Mouse (Mus musculus): ENCODE measurements around the gene Sorbs1. TPM values are rescaled to one million over a fixed set of nuclear protein-coding genes. Genes with fewer than 3 reads are reported as not detected.

Sorbs1 gene
- polyA plus RNA-seq, 1 experiment from 2014 or later: 97.2 TPM

DNA sequence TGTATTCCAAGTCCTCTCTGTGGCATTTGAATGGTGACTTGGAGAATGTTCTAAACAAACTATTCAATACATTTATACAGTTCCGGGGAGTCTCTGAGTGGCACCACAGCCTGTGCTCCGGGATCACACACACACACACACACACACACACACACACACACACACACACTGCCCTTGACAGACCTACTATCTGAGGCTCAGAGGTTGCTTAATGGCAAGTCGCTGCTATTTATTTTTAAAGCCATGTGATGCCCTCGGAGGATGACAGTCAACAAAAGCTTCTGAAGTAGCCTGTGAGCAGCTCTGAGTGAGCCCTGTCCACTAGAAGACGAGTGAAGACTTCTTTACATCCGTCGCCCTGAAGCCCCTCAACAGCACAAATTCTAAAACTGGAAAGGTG is 94.3 kb downstream of the Sorbs1 start:
- Histone ChIP-seq H3K36me3 (ENCODE audit: control insufficient read depth, insufficient read depth, low read length) (no peaks in the 10 kb centered on the region), H3K4me1 (replicated peaks; ENCODE audit: control insufficient read depth, insufficient read depth, low read length) (no peaks in the 10 kb centered on the region; the same call in 1 of the 2 replicates), H3K27me3 (ENCODE audit: control insufficient read depth, insufficient read depth, low read length) (no peaks in the 10 kb centered on the region), H3K4me2 (replicated peaks; ENCODE audit: low read depth, low read length) (no peak overlapping the region), H3K9ac (ENCODE audit: low read depth, low read length) (no peak overlapping the region), H3K27ac (ENCODE audit: low read depth, low read length) (no peak overlapping the region), H3K9me3 (ENCODE audit: control insufficient read depth, low read length) (no peaks in the 10 kb centered on the region), H3K4me3 (ENCODE audit: low read depth, low read length) (no peak overlapping the region)
- 85% methylated on average over 7 of the region's 7 CpGs for WGBS
- DNase-seq (ENCODE audit: low spot score): no peak
- ATAC-seq (ENCODE audit: low FRiP score): no peak

- Histone ChIP-seq H3K9me3 (ENCODE audit: control insufficient read depth, low read length) (no peaks in the 10 kb centered on the region), H3K36me3 (ENCODE audit: control insufficient read depth, insufficient read depth, low read length) (no peaks in the 10 kb centered on the region), H3K4me2 (replicated peaks; ENCODE audit: low read depth, low read length) (no peak overlapping the region), H3K27ac (ENCODE audit: low read depth, low read length) (0 out of 2 replicates have a peak overlapping the region, but pooled peaks have one; percentile 13), H3K4me3 (ENCODE audit: low read depth, low read length) (no peak overlapping the region), H3K9ac (ENCODE audit: low read depth, low read length) (no peak overlapping the region), H3K4me1 (replicated peaks; ENCODE audit: control insufficient read depth, insufficient read depth, low read length) (no peaks in the 10 kb centered on the region; the same call in 1 of the 2 replicates), H3K27me3 (ENCODE audit: control insufficient read depth, insufficient read depth, low read length) (no peaks in the 10 kb centered on the region)
- ATAC-seq (ENCODE audit: low FRiP score) (no peak), DNase-seq (ENCODE audit: low spot score) (no peak)
- 83% methylated on average over 8 of the region's 8 CpGs for WGBS
These were observed 96.3 kb downstream of the Sorbs1 start for GRCm38 (mm10) chr19:40417155-40417821.

DNA sequence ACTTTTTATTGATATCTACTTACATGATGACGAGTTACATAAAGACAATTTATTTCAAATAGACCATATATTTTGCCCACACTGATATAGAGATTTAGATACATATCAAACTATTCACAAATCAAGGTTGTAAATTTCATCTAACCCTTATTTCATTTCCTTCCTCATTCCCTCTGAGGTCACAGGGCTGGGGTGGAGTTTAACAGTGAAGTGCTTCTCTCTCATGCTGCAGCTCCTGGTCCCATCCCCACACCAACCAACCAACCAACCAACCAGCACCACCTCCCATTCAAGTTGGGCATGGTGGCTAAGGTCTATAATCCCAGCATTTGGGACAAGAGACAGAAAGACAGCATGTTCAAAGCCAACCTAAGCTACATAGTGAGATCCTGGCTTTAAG is 97.9 kb downstream of the Sorbs1 start:
- H3K9ac ChIP-seq (ENCODE audit: low read depth, low read length): no peak overlapping the region
- ATAC-seq (ENCODE audit: low FRiP score): no peak
- no peak overlapping the region for H3K4me2 ChIP-seq (replicated peaks; ENCODE audit: low read depth, low read length)
- H3K27me3 ChIP-seq (ENCODE audit: control insufficient read depth, insufficient read depth, low read length): no peaks in the 10 kb centered on the region
- H3K4me3 ChIP-seq (ENCODE audit: low read depth, low read length): no peak overlapping the region
- DNase-seq (ENCODE audit: low spot score): no peak
- 83% methylated on average over 1 of the region's 1 CpGs for WGBS
- H3K27ac ChIP-seq (ENCODE audit: low read depth, low read length): no peak overlapping the region
- H3K36me3 ChIP-seq (ENCODE audit: control insufficient read depth, insufficient read depth, low read length): no peaks in the 10 kb centered on the region
- no peaks in the 10 kb centered on the region for H3K9me3 ChIP-seq (ENCODE audit: control insufficient read depth, low read length)
- H3K4me1 ChIP-seq (replicated peaks; ENCODE audit: control insufficient read depth, insufficient read depth, low read length): no peaks in the 10 kb centered on the region; the same call in 1 of the 2 replicates

DNA sequence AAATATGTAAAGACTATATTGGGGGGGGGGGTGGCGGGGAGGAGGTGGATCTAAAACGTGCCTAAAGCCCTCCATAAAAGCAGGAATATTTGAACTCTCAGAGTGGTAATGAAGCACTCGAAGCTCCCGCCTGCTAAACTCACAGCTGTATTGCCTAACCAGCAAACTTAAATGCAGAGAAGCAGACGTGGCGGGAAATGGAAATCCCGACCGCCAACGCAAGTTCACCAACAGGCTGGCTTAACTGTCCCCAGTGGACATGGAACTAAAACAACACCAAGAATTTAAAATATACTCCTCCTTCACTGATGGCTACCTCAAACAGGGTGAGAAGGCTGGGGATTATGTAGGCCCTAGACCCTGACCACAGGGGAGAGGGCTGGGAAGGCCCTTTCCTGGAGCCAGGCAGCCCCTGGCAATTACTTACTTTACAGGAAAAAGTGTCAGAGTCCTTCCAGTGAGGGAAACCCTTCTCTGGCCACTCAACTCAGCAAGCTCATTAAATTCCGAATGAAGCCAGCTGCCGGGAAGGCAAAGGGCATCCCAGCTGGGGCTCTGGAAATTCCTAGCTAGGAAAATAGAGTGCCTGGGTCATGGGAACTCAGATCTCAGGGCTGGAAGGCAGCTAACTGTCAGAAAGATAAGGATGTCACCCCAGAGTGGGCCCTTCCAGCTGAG is 98.6 kb downstream of the Sorbs1 start:
- H3K9me3 ChIP-seq (ENCODE audit: control insufficient read depth, low read length): no peaks in the 10 kb centered on the region
- no peaks in the 10 kb centered on the region for H3K36me3 ChIP-seq (ENCODE audit: control insufficient read depth, insufficient read depth, low read length)
- H3K4me3 ChIP-seq (ENCODE audit: low read depth, low read length): no peak overlapping the region
- H3K27ac ChIP-seq (ENCODE audit: low read depth, low read length): peak overlapping the region; percentile 60
- 50% methylated on average over 11 of the region's 11 CpGs for WGBS
- H3K9ac ChIP-seq (ENCODE audit: low read depth, low read length): no peak overlapping the region
- ATAC-seq (ENCODE audit: low FRiP score) (peak; percentile 35), DNase-seq (ENCODE audit: low spot score) (peak; percentile 48)
- no peak overlapping the region for H3K4me2 ChIP-seq (replicated peaks; ENCODE audit: low read depth, low read length)
- H3K27me3 ChIP-seq (ENCODE audit: control insufficient read depth, insufficient read depth, low read length): no peaks in the 10 kb centered on the region
- no peaks in the 10 kb centered on the region; the same call in 1 of the 2 replicates for H3K4me1 ChIP-seq (replicated peaks; ENCODE audit: control insufficient read depth, insufficient read depth, low read length)

DNA sequence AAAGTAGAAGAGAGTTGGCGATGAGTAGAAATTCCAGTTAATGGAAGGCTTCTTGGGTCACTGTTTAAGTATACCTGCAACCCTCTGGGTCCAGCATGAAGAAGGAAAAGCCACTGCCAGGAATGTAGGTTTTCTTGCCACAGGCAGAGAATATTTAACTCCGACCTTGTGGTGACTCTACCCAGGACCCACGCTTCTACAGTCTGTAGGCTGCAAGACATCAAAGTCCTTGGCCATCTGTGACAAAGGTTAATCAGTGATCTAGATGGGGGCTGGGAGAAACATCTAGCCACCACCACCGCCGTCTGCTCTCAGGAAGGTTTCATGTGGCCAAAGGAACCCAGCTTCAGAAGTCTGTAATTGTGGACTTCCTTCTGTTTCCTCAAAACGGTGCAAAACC is 99.2 kb downstream of the Sorbs1 start:
- H3K4me1 ChIP-seq (replicated peaks; ENCODE audit: control insufficient read depth, insufficient read depth, low read length): no peaks in the 10 kb centered on the region; the same call in 1 of the 2 replicates

GRCm38 (mm10) chr19:40411379-40411813 is 102.2 kb downstream of the Sorbs1 start:
- no peak overlapping the region for H3K4me3 ChIP-seq (ENCODE audit: low read depth, low read length)
- no peak overlapping the region for H3K27ac ChIP-seq (ENCODE audit: low read depth, low read length)
- 72% methylated on average over 6 of the region's 6 CpGs for WGBS
- no peak overlapping the region for H3K4me2 ChIP-seq (replicated peaks; ENCODE audit: low read depth, low read length)
- H3K27me3 ChIP-seq (ENCODE audit: control insufficient read depth, insufficient read depth, low read length): no peaks in the 10 kb centered on the region
- no peaks in the 10 kb centered on the region; the same call in 1 of the 2 replicates for H3K4me1 ChIP-seq (replicated peaks; ENCODE audit: control insufficient read depth, insufficient read depth, low read length)
- no peaks in the 10 kb centered on the region for H3K9me3 ChIP-seq (ENCODE audit: control insufficient read depth, low read length)
- DNase-seq (ENCODE audit: low spot score) (no peak), ATAC-seq (ENCODE audit: low FRiP score) (no peak)
- no peaks in the 10 kb centered on the region for H3K36me3 ChIP-seq (ENCODE audit: control insufficient read depth, insufficient read depth, low read length)
- no peak overlapping the region for H3K9ac ChIP-seq (ENCODE audit: low read depth, low read length)

More for the DNA sequence above, 99.2 kb downstream of the Sorbs1 start:
- Histone ChIP-seq H3K36me3 (ENCODE audit: control insufficient read depth, insufficient read depth, low read length) (no peaks in the 10 kb centered on the region), H3K9ac (ENCODE audit: low read depth, low read length) (no peak overlapping the region), H3K4me2 (replicated peaks; ENCODE audit: low read depth, low read length) (no peak overlapping the region), H3K9me3 (ENCODE audit: control insufficient read depth, low read length) (no peaks in the 10 kb centered on the region), H3K27me3 (ENCODE audit: control insufficient read depth, insufficient read depth, low read length) (no peaks in the 10 kb centered on the region), H3K4me3 (ENCODE audit: low read depth, low read length) (no peak overlapping the region), H3K27ac (ENCODE audit: low read depth, low read length) (0 out of 2 replicates have a peak overlapping the region, but pooled peaks have one; percentile 6)
- 63% methylated on average over 6 of the region's 6 CpGs for WGBS
- DNase-seq (ENCODE audit: low spot score) (no peak), ATAC-seq (ENCODE audit: low FRiP score) (no peak)

DNA sequence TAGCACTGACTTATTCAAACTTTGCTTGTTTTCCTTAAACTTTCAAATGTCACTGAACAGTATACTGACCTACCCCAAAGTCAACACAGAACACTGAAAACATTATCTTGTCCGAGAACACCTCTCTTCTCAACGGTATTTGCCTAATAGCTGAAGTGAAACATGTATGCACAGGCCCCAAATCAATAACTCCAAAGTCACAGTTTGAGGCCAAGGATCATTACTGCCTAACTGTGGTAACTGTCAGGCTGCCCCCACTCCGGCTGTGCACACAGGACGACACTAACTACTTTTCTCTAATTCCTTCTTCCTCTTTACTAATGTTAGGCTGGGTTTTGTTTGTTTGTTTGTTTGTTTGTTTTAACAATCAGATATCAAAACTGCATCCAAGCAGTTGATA is 103.1 kb downstream of the Sorbs1 start:
- Histone ChIP-seq H3K9me3 (ENCODE audit: control insufficient read depth, low read length) (no peaks in the 10 kb centered on the region), H3K4me1 (replicated peaks; ENCODE audit: control insufficient read depth, insufficient read depth, low read length) (no peaks in the 10 kb centered on the region; the same call in 1 of the 2 replicates), H3K4me3 (ENCODE audit: low read depth, low read length) (no peak overlapping the region), H3K9ac (ENCODE audit: low read depth, low read length) (no peak overlapping the region), H3K36me3 (ENCODE audit: control insufficient read depth, insufficient read depth, low read length) (no peaks in the 10 kb centered on the region), H3K27me3 (ENCODE audit: control insufficient read depth, insufficient read depth, low read length) (no peaks in the 10 kb centered on the region), H3K27ac (ENCODE audit: low read depth, low read length) (no peak overlapping the region), H3K4me2 (replicated peaks; ENCODE audit: low read depth, low read length) (no peak overlapping the region)
- 69% methylated on average over 4 of the region's 4 CpGs for WGBS
- ATAC-seq (ENCODE audit: low FRiP score) (no peak), DNase-seq (ENCODE audit: low spot score) (no peak)

DNA sequence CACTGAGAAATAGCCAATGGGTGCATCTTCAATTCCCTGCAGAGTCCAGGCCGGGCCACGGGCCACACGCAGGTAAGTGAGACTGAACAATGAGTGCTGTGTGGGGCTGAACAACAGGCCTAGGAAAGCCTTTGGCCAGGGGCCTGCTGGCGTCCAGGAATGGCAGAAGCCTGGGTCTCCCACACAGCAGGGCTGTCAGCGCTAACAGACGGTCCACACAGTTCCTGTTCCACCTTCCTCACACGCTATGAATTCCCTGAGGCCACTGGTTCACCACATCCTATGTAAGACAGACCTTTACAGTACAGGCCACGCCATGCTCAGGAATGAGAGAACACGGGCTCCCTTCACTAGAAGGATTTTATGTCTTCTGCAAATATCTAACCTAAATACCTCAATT is 103.5 kb downstream of the Sorbs1 start:
- no peaks in the 10 kb centered on the region for H3K36me3 ChIP-seq (ENCODE audit: control insufficient read depth, insufficient read depth, low read length)
- H3K9me3 ChIP-seq (ENCODE audit: control insufficient read depth, low read length): no peaks in the 10 kb centered on the region
- H3K27ac ChIP-seq (ENCODE audit: low read depth, low read length): no peak overlapping the region
- WGBS: 70% methylated on average over 9 of the region's 9 CpGs
- DNase-seq (ENCODE audit: low spot score) (no peak), ATAC-seq (ENCODE audit: low FRiP score) (no peak)
- no peaks in the 10 kb centered on the region; the same call in 1 of the 2 replicates for H3K4me1 ChIP-seq (replicated peaks; ENCODE audit: control insufficient read depth, insufficient read depth, low read length)
- H3K4me3 ChIP-seq (ENCODE audit: low read depth, low read length): no peak overlapping the region
- H3K4me2 ChIP-seq (replicated peaks; ENCODE audit: low read depth, low read length): no peak overlapping the region
- no peak overlapping the region for H3K9ac ChIP-seq (ENCODE audit: low read depth, low read length)
- no peaks in the 10 kb centered on the region for H3K27me3 ChIP-seq (ENCODE audit: control insufficient read depth, insufficient read depth, low read length)

Data from hindbrain, embryonic 11.5 days (tissue).